Mouse (Mus musculus) megakaryocyte-erythroid progenitor cell, adult 5-6 weeks (primary cell): Measurements from ENCODE around the gene Rab5c. TPM values are rescaled to one million over a fixed set of nuclear protein-coding genes. Genes with fewer than 3 reads are reported as not detected.

Source experiments
- ATAC-seq: replicated peaks from 2 replicates; pipeline ENCODE4 v1.8.0; 2016; ENCODE audit warnings: mild to moderate bottlenecking, inconsistent platforms; ENCODE audit not compliant: severe bottlenecking, poor library complexity, low FRiP score, low TSS enrichment
- total RNA-seq, 2 experiments: library from RNA; stranded (forward) in 1 of 2; stranded (reverse) in 1 of 2; fragments of 200-1000, 215-1000 nt in 1 of 2; fragments of >200 nt in 1 of 2; fragmentation: Nextera tagmentation in 1 of 2; gene quantifications; 2 replicates each; pipeline ENCODE4 v1.2.3; 2014 to 2017

The Rab5c gene
- total RNA-seq, 2 experiments from 2014 or later, result 95.4 to 147 TPM

- ATAC-seq, result no peak
Observed at GRCm38 (mm10) chr11:100671956-100672355, 66.1 kb downstream of the Rab5c start.

DNA sequence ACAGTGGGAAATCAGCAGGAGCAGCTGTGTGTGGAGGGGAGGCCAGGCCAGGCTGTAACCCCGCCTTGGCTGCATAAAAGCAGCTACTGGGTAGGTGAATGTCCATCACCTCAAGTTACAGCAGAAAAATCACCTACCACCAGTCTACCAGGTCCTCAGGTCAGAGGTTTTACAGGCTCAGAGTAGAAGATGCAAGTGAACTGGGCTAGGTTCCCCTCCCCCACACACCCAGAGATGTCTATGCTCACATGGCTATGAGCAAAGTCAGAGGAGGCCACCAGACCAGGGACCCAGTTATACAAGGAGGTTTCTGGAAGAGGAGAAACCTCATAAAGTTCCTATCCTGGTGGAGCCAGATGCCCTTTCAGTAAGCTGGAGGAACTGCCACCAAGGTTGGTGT, 67.0 kb downstream of the Rab5c start:
- ATAC-seq, result no peak

Other genes starting within 250 kb of the Rab5c start
- 99.9 and 114 TPM in 2 replicates for gene Acly, start 210.2 kb downstream of the Rab5c start, total RNA-seq (2014; fragmentation: Nextera tagmentation)
- gene Acly, start 210.2 kb downstream of the Rab5c start, total RNA-seq (2017), result 90.6 and 112 TPM in 2 replicates
- gene Ttc25, start 192.6 kb downstream of the Rab5c start, total RNA-seq (2014; fragmentation: Nextera tagmentation), result not detected in 2 replicates
- not detected in 2 replicates for gene Ttc25, start 192.6 kb downstream of the Rab5c start, total RNA-seq (2017)
- gene Cnp, start 163.3 kb downstream of the Rab5c start, total RNA-seq (2014; fragmentation: Nextera tagmentation), result 57.0 and 60.8 TPM in 2 replicates
- 26.7 and 44.2 TPM in 2 replicates for gene Cnp, start 163.3 kb downstream of the Rab5c start, total RNA-seq (2017)
- 14.2 and 14.9 TPM in 2 replicates for gene Nkiras2, start 119.0 kb downstream of the Rab5c start, total RNA-seq (2014; fragmentation: Nextera tagmentation)
- gene Nkiras2, start 119.0 kb downstream of the Rab5c start, total RNA-seq (2017), result 4.2 and 11.2 TPM in 2 replicates
- 133 and 176 TPM in 2 replicates for gene Dnajc7, start 118.0 kb downstream of the Rab5c start, total RNA-seq (2014; fragmentation: Nextera tagmentation)
- 139 and 147 TPM in 2 replicates for gene Dnajc7, start 118.0 kb downstream of the Rab5c start, total RNA-seq (2017)
- not detected in 2 replicates for gene Zfp385c, start 45.8 kb downstream of the Rab5c start, total RNA-seq (2014; fragmentation: Nextera tagmentation)
- gene Zfp385c, start 45.8 kb downstream of the Rab5c start, total RNA-seq (2017), result not detected in 2 replicates
- gene Dhx58, start 33.9 kb downstream of the Rab5c start, total RNA-seq (2014; fragmentation: Nextera tagmentation), result 14.2 and 16.4 TPM in 2 replicates
- gene Dhx58, start 33.9 kb downstream of the Rab5c start, total RNA-seq (2017), result 11.8 and 12.9 TPM in 2 replicates
- 60.8 and 61.6 TPM in 2 replicates for gene Kat2a, start 25.8 kb downstream of the Rab5c start, total RNA-seq (2014; fragmentation: Nextera tagmentation)
- gene Kat2a, start 25.8 kb downstream of the Rab5c start, total RNA-seq (2017), result 15.2 and 30.5 TPM in 2 replicates
- gene Hspb9, start 24.4 kb downstream of the Rab5c start, total RNA-seq (2014; fragmentation: Nextera tagmentation), result not detected in 2 replicates
- not detected in 2 replicates for gene Hspb9, start 24.4 kb downstream of the Rab5c start, total RNA-seq (2017)
- gene Kcnh4, start 21.7 kb upstream of the Rab5c start, total RNA-seq (2014; fragmentation: Nextera tagmentation), result 0.57 TPM in 1 of 2 replicates, not detected in the other
- not detected in 2 replicates for gene Kcnh4, start 21.7 kb upstream of the Rab5c start, total RNA-seq (2017)
- not detected in 2 replicates for gene Hcrt, start 24.7 kb upstream of the Rab5c start, total RNA-seq (2014; fragmentation: Nextera tagmentation)
- not detected in 2 replicates for gene Hcrt, start 24.7 kb upstream of the Rab5c start, total RNA-seq (2017)
- 1.5 and 8.0 TPM in 2 replicates for gene Ghdc, start 32.7 kb upstream of the Rab5c start, total RNA-seq (2014; fragmentation: Nextera tagmentation)
- 1.3 and 1.7 TPM in 2 replicates for gene Ghdc, start 32.7 kb upstream of the Rab5c start, total RNA-seq (2017)
- gene Stat5b, start 112.5 kb upstream of the Rab5c start, total RNA-seq (2014; fragmentation: Nextera tagmentation), result 45.1 and 53.5 TPM in 2 replicates
- gene Stat5b, start 112.5 kb upstream of the Rab5c start, total RNA-seq (2017), result 37.0 and 58.7 TPM in 2 replicates
- 81.1 and 116 TPM in 2 replicates for gene Stat5a, start 121.1 kb upstream of the Rab5c start, total RNA-seq (2014; fragmentation: Nextera tagmentation)
- 55.9 and 62.7 TPM in 2 replicates for gene Stat5a, start 121.1 kb upstream of the Rab5c start, total RNA-seq (2017)
- gene Stat3, start 201.3 kb upstream of the Rab5c start, total RNA-seq (2014; fragmentation: Nextera tagmentation), result 16.7 and 20.2 TPM in 2 replicates
- gene Stat3, start 201.3 kb upstream of the Rab5c start, total RNA-seq (2017), result 20.3 and 50.3 TPM in 2 replicates
- 2.4 and 3.7 TPM in 2 replicates for gene Cavin1, start 232.7 kb upstream of the Rab5c start, total RNA-seq (2014; fragmentation: Nextera tagmentation)
- 3.8 and 6.1 TPM in 2 replicates for gene Cavin1, start 232.7 kb upstream of the Rab5c start, total RNA-seq (2017)